Mouse (Mus musculus) cortical plate, adult 2 months (tissue): ENCODE measurements around the gene Foxn2.

ENCODE experiments used
- CTCF ChIP-seq: fragments of 200-500 bp; IDR thresholded peaks from 2 replicates; pipeline ENCODE4 v1.5.1; 2011; ENCODE audit warnings: mild to moderate bottlenecking, control low read depth, low read length; ENCODE audit not compliant: insufficient read depth; ENCODE audit errors: extremely low read depth
- POLR2A ChIP-seq: fragments of 200-500 bp; IDR thresholded peaks from 2 replicates; pipeline ENCODE4 v1.6.1; 2011; ENCODE audit warnings: mild to moderate bottlenecking, low read length, control low read depth; ENCODE audit not compliant: insufficient read depth; ENCODE audit errors: extremely low read depth

- TF ChIP-seq CTCF (no peak), POLR2A (0 out of 2 replicates have a peak, but pooled peaks have one; percentile 7)
Observed at GRCm38 (mm10) chr17:88494121-88494771, 53.7 kb downstream of the Foxn2 start.
